Mouse (Mus musculus): ENCODE measurements around the gene Trip10.

Gene Trip10

GRCm38 (mm10) chr17:57234254-57234928 lies 14.9 kb upstream of the Trip10 start:
- DNase-seq (ENCODE audit: low read depth): no peak

DNA sequence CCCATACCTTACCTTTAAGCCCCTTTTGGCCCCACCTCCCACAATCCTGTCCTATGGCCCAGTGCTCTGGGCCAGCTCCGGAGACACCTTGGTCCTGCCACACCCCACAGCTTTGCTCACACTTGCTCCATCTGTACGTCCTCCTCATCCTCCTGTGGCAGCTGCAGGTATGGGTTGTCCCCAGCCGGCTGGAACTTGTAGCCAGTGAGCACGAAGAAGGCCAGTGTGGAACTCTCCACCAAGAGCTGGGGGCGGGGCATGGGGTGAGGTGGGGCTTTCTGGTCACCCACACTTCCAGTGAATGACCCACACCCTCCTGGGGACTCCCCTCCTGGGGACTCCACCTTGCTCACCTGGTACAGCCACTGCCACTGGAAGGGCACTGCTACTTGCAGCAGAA lies 13.5 kb upstream of the Trip10 start:
- DNase-seq (ENCODE audit: low read depth): no peak

GRCm38 (mm10) chr17:57237181-57237580 lies 12.1 kb upstream of the Trip10 start:
- no peak for DNase-seq (ENCODE audit: low read depth)

DNA sequence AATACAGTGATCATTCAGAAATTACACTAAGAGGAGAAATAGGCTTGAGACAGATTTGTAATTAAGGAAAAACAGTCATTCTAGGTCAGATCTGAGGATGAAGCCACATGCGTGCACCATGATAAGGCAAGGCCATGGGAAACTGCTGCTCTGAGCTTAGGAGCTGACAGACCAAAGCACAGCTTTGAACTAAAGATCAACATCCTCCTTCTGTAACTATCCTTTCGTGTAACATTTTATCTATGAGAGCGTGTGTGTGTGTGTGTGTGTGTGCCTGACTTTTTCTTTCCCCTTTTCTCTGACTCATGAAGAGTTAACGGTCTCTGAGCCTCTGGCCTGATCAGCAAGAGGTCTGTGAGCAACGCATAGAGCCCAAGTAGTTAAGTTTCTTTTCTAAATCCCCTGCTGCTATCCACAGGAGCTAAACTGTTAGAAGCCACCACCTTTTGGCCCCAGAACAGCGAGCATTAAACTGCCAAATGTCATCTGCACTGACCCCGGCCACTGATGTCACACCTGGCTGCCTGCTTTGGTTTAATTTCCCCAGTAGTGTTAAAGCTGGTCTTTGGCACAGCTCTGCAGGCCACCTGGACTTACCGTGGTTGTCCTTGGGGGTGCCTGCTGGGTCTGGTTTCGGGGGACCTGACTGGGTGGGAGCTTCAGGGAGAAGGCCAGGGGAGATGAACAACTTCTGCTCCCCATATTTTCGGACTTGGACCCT lies 5.4 kb upstream of the Trip10 start:
- DNase-seq (ENCODE audit: low read depth): no peak

GRCm38 (mm10) chr17:57245311-57245929 lies 3.8 kb upstream of the Trip10 start:
- no peak for DNase-seq (ENCODE audit: low read depth)

GRCm38 (mm10) chr17:57246663-57247392 lies 2.4 kb upstream of the Trip10 start:
- DNase-seq (ENCODE audit: low read depth): peak; percentile 36

GRCm38 (mm10) chr17:57247393-57248200 lies 1.7 kb upstream of the Trip10 start:
- peak; percentile 96 for DNase-seq (ENCODE audit: low read depth)

- DNase-seq (ENCODE audit: low read depth): peak; percentile 94
These were observed 1.0 kb upstream of the Trip10 start, which contains the start of gene Gpr108 for GRCm38 (mm10) chr17:57248201-57248699. Gpr108 (minus strand) TSS chr17:57248446.

DNA sequence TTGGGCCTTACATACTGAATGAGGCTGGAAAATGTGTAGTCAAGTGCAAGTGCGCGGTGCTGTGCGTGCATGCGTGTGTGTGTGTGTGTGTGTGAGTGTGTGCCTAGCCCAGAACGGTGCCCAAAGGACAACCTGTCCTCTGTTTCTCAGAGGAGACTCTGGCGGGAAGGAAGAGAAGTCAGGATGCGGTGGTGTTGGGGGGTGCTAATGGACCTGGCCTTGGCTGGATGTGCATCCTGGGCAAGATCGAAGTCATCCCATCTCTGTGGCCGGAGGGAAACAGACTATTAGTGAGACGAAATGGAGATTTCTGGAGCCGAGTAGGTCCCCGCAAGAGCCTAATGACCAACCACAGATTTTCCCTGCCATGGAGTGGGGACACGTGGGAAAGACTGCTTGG lies 484 bp upstream of the Trip10 start:
- DNase-seq (ENCODE audit: low read depth): no peak

GRCm38 (mm10) chr17:57250461-57251160 lies 1.4 kb downstream of the Trip10 start:
- DNase-seq (ENCODE audit: low read depth): peak; percentile 32

GRCm38 (mm10) chr17:57251431-57251830 lies 2.2 kb downstream of the Trip10 start:
- DNase-seq (ENCODE audit: low read depth): no peak

GRCm38 (mm10) chr17:57253306-57253705 lies 4.1 kb downstream of the Trip10 start:
- no peak for DNase-seq (ENCODE audit: low read depth)

- no peak for DNase-seq (ENCODE audit: low read depth)
These were observed 6.1 kb downstream of the Trip10 start for GRCm38 (mm10) chr17:57255354-57255753.

DNA sequence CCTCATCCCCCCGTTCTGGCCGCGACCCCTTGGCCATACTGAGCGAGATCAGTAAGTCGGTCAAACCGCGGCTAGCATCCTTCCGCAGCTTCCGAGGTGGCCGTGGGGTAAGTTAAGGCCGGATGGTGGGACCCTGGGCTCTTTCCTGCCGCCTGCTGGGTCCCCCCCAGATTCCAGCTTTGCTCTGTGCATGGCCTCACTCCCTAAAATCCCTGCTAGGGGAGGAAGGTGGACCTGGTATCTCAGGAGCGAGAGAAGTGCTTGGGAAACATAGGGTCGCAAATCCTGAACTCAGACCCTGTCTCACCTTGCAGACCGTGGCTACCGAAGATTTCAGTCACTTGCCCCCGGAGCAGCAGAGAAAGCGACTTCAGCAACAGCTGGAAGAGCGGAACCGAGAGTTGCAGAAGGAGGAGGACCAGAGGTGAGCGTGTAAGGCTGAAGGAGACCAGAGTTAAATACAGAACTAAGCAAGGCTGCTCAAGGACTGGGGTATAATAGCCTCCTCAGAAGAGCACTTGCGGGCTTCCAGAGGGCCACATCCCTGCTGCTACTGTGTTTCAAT lies 7.7 kb downstream of the Trip10 start:
- DNase-seq (ENCODE audit: low read depth): no peak

GRCm38 (mm10) chr17:57258191-57258590 lies 8.9 kb downstream of the Trip10 start:
- no peak for DNase-seq (ENCODE audit: low read depth)

DNA sequence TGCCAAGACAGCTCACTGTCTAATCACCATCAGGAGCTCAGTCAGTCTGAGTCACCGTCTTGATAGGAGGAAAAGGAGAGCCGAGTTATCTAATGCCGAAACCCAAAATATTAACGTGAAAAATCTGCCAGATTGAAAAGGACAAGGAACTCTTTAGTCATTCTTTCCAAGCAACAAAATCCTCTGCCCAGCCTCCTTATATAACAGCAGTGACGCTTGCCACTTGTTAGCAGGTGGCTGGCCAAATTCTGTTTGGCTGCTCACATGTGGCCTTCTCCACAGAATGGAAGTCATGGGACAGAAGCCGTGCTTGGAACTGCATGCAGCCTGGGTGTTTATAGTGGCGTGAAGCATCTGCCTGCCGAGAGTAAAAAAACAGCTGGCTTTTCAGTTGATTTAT lies 10.5 kb downstream of the Trip10 start:
- no peak for DNase-seq (ENCODE audit: low read depth)

- no peak for DNase-seq (ENCODE audit: low read depth)
These were observed 11.1 kb downstream of the Trip10 start for GRCm38 (mm10) chr17:57260351-57260750.

DNA sequence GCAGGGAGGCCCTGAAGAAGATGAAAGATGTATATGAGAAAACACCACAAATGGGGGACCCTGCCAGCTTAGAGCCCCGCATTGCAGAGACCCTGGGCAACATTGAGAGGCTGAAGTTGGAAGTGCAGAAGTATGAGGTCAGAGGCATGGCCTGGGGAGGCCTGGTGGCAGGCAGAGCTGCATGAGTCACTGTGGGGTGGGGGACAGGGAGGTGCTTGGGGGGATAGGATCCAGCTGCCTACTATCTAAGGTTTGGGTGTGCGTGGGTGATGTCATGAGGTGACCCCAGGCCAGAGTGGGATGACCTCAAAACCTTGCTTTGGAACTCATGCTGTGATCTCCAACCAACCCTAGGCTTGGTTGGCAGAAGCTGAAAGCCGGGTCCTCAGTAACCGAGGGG lies 12.0 kb downstream of the Trip10 start:
- DNase-seq (ENCODE audit: low read depth): no peak

DNA sequence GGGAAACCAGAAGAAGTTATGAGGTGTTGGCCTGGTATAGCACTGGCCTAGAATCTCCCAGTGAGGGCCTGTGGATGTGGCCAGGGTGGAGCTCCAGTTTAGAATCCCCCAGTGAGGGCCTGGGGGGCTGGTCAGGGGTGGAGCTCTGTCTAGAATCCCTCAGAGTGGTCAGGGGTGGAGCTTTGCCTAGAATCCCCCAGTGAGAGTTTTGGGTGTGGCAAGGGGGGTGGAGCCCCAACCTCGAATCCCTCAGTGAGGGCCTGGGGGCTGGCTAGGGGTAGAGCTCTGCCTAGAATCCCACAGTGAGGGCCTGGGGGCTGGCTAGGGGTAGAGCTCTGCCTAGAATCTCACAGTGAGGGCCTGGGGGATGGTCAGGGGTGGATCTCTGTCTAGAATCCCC lies 12.5 kb downstream of the Trip10 start:
- no peak for DNase-seq (ENCODE audit: low read depth)

DNA sequence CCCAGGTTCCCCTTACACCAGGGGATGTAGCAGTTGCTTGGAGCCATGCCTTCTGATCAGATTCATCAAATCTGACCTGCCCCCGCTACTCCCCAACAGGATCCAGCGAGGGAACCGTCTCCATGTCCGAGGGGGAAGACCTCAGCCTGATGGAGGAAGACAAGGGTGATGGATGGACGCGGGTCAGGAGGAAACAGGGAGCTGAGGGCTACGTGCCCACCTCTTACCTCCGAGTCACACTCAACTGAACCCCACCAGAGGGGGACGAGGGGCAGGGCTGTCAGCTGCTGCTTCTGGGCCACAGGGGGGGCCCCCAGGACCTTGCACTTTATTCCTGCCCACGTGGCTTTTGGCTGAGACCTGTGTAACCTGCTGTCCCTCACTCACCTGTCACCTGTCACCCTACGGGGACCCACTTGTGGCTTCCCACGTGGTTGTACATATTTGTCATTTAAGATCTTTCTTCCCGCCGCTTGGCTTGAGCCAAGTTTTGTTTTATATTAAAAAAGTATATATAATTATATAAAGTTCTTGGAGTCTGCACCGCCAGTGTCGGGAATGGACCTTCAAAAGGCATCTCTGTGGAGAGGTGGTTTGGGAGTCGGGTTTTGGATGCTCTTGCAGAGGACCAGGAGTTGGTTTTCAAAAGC lies 13.8 kb downstream of the Trip10 start:
- DNase-seq (ENCODE audit: low read depth): no peak
